Mouse (Mus musculus): ENCODE data around the gene Vamp8. TPM values are rescaled to one million over a fixed set of nuclear protein-coding genes. Genes with fewer than 3 reads are reported as not detected.
A peak's percentile ranks its signal among the peaks of the same experiment; 100 is the strongest.

The Vamp8 gene
- polyA plus RNA-seq, 1 experiment from 2014 or later: 16.0 TPM

DNA sequence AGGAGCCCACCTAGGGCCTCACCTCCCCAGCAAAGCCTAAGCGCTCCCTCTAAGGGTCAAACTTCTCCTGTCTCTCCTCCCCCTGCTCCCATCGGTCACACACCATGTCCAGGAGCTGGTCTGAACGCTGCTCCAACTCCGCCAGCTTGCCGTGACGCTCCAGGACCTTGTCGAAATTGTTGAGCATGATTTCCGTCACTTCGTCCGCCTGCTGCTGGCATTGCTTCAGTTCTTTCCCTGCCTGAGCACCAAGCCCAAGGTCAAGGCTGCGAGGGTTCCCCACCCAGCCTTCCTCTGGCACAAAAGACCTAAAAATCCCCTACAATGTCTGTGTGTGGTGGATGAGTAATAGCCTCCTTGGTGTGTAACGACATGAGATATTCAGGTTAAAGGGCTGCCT lies 20.4 kb downstream of the Vamp8 start:
- Histone ChIP-seq H3K9ac (ENCODE audit: low read depth, low read length) (no peak overlapping the region), H3K27me3 (ENCODE audit: control insufficient read depth, insufficient read depth, low read depth, low read length) (no peaks in the 10 kb centered on the region), H3K4me1 (ENCODE audit: control insufficient read depth, insufficient read depth, low read length) (no peaks in the 10 kb centered on the region), H3K36me3 (ENCODE audit: control insufficient read depth, insufficient read depth, low read length) (no peaks in the 10 kb centered on the region), H3K9me3 (replicated peaks; ENCODE audit: control insufficient read depth, low read length, poor library complexity, severe bottlenecking) (no peaks in the 10 kb centered on the region), H3K27ac (ENCODE audit: low read length) (no peak overlapping the region), H3K4me2 (ENCODE audit: low read length) (no peak overlapping the region), H3K4me3 (ENCODE audit: low read depth, low read length) (no peak overlapping the region)
- no peak for ATAC-seq
- WGBS: 85% methylated on average over 12 of the region's 12 CpGs

DNA sequence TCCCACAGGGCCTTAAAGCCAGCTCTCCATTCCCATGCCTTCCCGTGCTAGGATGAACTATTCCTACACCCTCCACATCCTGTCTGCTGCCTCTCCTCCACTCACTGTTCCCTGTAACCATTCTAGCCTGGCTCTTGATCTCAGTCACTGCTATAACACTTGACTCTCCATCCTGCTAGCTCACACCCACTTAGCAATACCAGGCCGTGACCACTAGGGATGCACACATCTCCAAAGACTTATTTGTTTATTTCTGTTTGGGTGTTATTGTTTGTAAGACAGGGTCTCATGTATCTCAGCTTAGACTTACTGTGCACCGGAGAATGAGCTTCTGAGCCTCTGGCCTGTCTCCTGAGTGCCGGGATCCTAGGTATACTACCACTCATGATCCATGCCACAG lies 20.9 kb downstream of the Vamp8 start:
- no peaks in the 10 kb centered on the region for H3K9me3 ChIP-seq (replicated peaks; ENCODE audit: control insufficient read depth, low read length, poor library complexity, severe bottlenecking)
- H3K9ac ChIP-seq (ENCODE audit: low read depth, low read length): no peak overlapping the region
- no peak for ATAC-seq
- no peak overlapping the region for H3K4me3 ChIP-seq (ENCODE audit: low read depth, low read length)
- H3K4me2 ChIP-seq (ENCODE audit: low read length): no peak overlapping the region
- H3K27me3 ChIP-seq (ENCODE audit: control insufficient read depth, insufficient read depth, low read depth, low read length): no peaks in the 10 kb centered on the region; the same call in 1 of the 2 replicates
- 92% methylated on average over 4 of the region's 4 CpGs for WGBS
- H3K27ac ChIP-seq (ENCODE audit: low read length): no peak overlapping the region
- no peaks in the 10 kb centered on the region for H3K36me3 ChIP-seq (ENCODE audit: control insufficient read depth, insufficient read depth, low read length)
- H3K4me1 ChIP-seq (ENCODE audit: control insufficient read depth, insufficient read depth, low read length): no peaks in the 10 kb centered on the region

GRCm38 (mm10) chr6:72367460-72367974 lies 23.0 kb downstream of the Vamp8 start:
- WGBS: 69% methylated on average over 4 of the region's 4 CpGs
- ATAC-seq: no peak
- Histone ChIP-seq H3K4me2 (ENCODE audit: low read length) (no peak overlapping the region), H3K9me3 (replicated peaks; ENCODE audit: control insufficient read depth, low read length, poor library complexity, severe bottlenecking) (no peaks in the 10 kb centered on the region), H3K36me3 (ENCODE audit: control insufficient read depth, insufficient read depth, low read length) (no peaks in the 10 kb centered on the region), H3K27ac (ENCODE audit: low read length) (no peak overlapping the region), H3K4me1 (ENCODE audit: control insufficient read depth, insufficient read depth, low read length) (peaks cover 4% of the 10 kb centered on the region; the same call in 1 of the 2 replicates), H3K27me3 (ENCODE audit: control insufficient read depth, insufficient read depth, low read depth, low read length) (no peaks in the 10 kb centered on the region; the same call in 1 of the 2 replicates), H3K4me3 (ENCODE audit: low read depth, low read length) (no peak overlapping the region), H3K9ac (ENCODE audit: low read depth, low read length) (no peak overlapping the region)

GRCm38 (mm10) chr6:72366844-72367443 lies 23.6 kb downstream of the Vamp8 start, which contains the start of gene Rnf181:
Gene Rnf181, minus strand, starts transcription at chr6:72366956.
- no peak for ATAC-seq
- WGBS: 81% methylated on average over 4 of the region's 4 CpGs
- H3K4me3 ChIP-seq (ENCODE audit: low read depth, low read length): no peak within 1 kb of the TSS
- H3K27me3 ChIP-seq (ENCODE audit: control insufficient read depth, insufficient read depth, low read depth, low read length): no peaks in the 10 kb centered on the region; the same call in 1 of the 2 replicates
- no peaks in the 10 kb centered on the region for H3K9me3 ChIP-seq (replicated peaks; ENCODE audit: control insufficient read depth, low read length, poor library complexity, severe bottlenecking)
- no peak within 1 kb of the TSS for H3K9ac ChIP-seq (ENCODE audit: low read depth, low read length)
- peaks cover 4% of the 10 kb centered on the region; the same call in 1 of the 2 replicates for H3K4me1 ChIP-seq (ENCODE audit: control insufficient read depth, insufficient read depth, low read length)
- H3K4me2 ChIP-seq (ENCODE audit: low read length): no peak within 1 kb of the TSS
- no peak within 1 kb of the TSS for H3K27ac ChIP-seq (ENCODE audit: low read length)
- H3K36me3 ChIP-seq (ENCODE audit: control insufficient read depth, insufficient read depth, low read length): no peaks in the 10 kb centered on the region

- Histone ChIP-seq H3K27ac (ENCODE audit: low read length) (no peak overlapping the region), H3K36me3 (ENCODE audit: control insufficient read depth, insufficient read depth, low read length) (no peaks in the 10 kb centered on the region), H3K27me3 (ENCODE audit: control insufficient read depth, insufficient read depth, low read depth, low read length) (no peaks in the 10 kb centered on the region; the same call in 1 of the 2 replicates), H3K4me3 (ENCODE audit: low read depth, low read length) (no peak overlapping the region), H3K9me3 (replicated peaks; ENCODE audit: control insufficient read depth, low read length, poor library complexity, severe bottlenecking) (no peaks in the 10 kb centered on the region), H3K4me1 (ENCODE audit: control insufficient read depth, insufficient read depth, low read length) (peaks cover 8% of the 10 kb centered on the region), H3K9ac (ENCODE audit: low read depth, low read length) (no peak overlapping the region), H3K4me2 (ENCODE audit: low read length) (no peak overlapping the region)
- no peak for ATAC-seq
- 58% methylated on average over 3 of the region's 3 CpGs for WGBS
These were observed 24.2 kb downstream of the Vamp8 start for GRCm38 (mm10) chr6:72366304-72366703.

GRCm38 (mm10) chr6:72364985-72365384 lies 25.5 kb downstream of the Vamp8 start:
- H3K36me3 ChIP-seq (ENCODE audit: control insufficient read depth, insufficient read depth, low read length): peaks cover 5% of the 10 kb centered on the region; the same call in 1 of the 2 replicates
- H3K4me3 ChIP-seq (ENCODE audit: low read depth, low read length): no peak overlapping the region
- H3K4me2 ChIP-seq (ENCODE audit: low read length): no peak overlapping the region
- H3K9ac ChIP-seq (ENCODE audit: low read depth, low read length): no peak overlapping the region
- no peaks in the 10 kb centered on the region for H3K9me3 ChIP-seq (replicated peaks; ENCODE audit: control insufficient read depth, low read length, poor library complexity, severe bottlenecking)
- ATAC-seq: no peak
- H3K4me1 ChIP-seq (ENCODE audit: control insufficient read depth, insufficient read depth, low read length): peaks cover 19% of the 10 kb centered on the region
- H3K27ac ChIP-seq (ENCODE audit: low read length): no peak overlapping the region
- no peaks in the 10 kb centered on the region; the same call in 1 of the 2 replicates for H3K27me3 ChIP-seq (ENCODE audit: control insufficient read depth, insufficient read depth, low read depth, low read length)
- WGBS: 74% methylated on average over 6 of the region's 6 CpGs

DNA sequence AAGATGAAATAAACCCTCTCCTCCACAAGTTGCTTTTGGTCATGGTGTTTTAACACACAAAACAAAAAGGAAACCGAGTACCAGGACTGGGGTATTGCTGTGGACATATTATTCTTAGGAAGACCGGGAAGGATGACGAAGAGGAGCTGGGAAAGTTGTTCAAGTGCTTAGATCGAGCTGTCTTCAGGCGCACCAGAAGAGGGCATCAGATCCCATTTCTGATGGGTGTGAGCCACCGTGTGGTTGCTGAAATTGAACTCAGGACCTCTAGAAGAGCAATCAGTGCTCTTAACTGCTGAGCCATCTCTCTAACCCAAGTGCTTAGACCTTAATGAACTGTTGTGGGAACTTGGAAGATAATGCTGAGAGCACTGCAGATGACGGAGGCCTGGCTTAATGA lies 26.5 kb downstream of the Vamp8 start:
- Histone ChIP-seq H3K4me3 (ENCODE audit: low read depth, low read length) (no peak overlapping the region), H3K4me2 (ENCODE audit: low read length) (no peak overlapping the region), H3K9ac (ENCODE audit: low read depth, low read length) (no peak overlapping the region), H3K36me3 (ENCODE audit: control insufficient read depth, insufficient read depth, low read length) (peaks cover 5% of the 10 kb centered on the region; the same call in 1 of the 2 replicates), H3K9me3 (replicated peaks; ENCODE audit: control insufficient read depth, low read length, poor library complexity, severe bottlenecking) (no peaks in the 10 kb centered on the region), H3K4me1 (ENCODE audit: control insufficient read depth, insufficient read depth, low read length) (peaks cover 19% of the 10 kb centered on the region), H3K27me3 (ENCODE audit: control insufficient read depth, insufficient read depth, low read depth, low read length) (no peaks in the 10 kb centered on the region; the same call in 1 of the 2 replicates), H3K27ac (ENCODE audit: low read length) (no peak overlapping the region)
- ATAC-seq: no peak
- 46% methylated on average over 7 of the region's 7 CpGs for WGBS

GRCm38 (mm10) chr6:72362132-72363028 lies 28.1 kb downstream of the Vamp8 start:
- H3K4me1 ChIP-seq (ENCODE audit: control insufficient read depth, insufficient read depth, low read length): peaks cover 19% of the 10 kb centered on the region
- ATAC-seq: peak; percentile 99
- H3K4me2 ChIP-seq (ENCODE audit: low read length): peak overlapping the region; percentile 84
- WGBS: under 1% methylated on average over 42 of the region's 42 CpGs
- H3K9ac ChIP-seq (ENCODE audit: low read depth, low read length): peak overlapping the region; percentile 78
- no peaks in the 10 kb centered on the region for H3K9me3 ChIP-seq (replicated peaks; ENCODE audit: control insufficient read depth, low read length, poor library complexity, severe bottlenecking)
- no peaks in the 10 kb centered on the region; the same call in 1 of the 2 replicates for H3K27me3 ChIP-seq (ENCODE audit: control insufficient read depth, insufficient read depth, low read depth, low read length)
- H3K4me3 ChIP-seq (ENCODE audit: low read depth, low read length): peak overlapping the region; percentile 80
- H3K36me3 ChIP-seq (ENCODE audit: control insufficient read depth, insufficient read depth, low read length): peaks cover 9% of the 10 kb centered on the region; the same call in 1 of the 2 replicates
- H3K27ac ChIP-seq (ENCODE audit: low read length): peak overlapping the region; percentile 77

All from midbrain, embryonic 16.5 days (tissue).